Mouse (Mus musculus) CH12.LX (cell line): ENCODE results near the gene Adora1. TPM values are rescaled to one million over a fixed set of nuclear protein-coding genes. Genes with fewer than 3 reads are reported as not detected.

ENCODE experiments used
- DNase-seq: peaks from one replicate; pipeline ENCODE4 v3.0.0-alpha.2; 2013; ENCODE audit errors: extremely low read depth
- H3K27ac ChIP-seq: 2 replicates; pipeline ENCODE4 v1.5.1; 2012; ENCODE audit warnings: low read depth, mild to moderate bottlenecking, control low read depth, moderate library complexity; ENCODE audit not compliant: insufficient read depth
- H3K27me3 ChIP-seq: replicated peaks from 2 replicates; pipeline ENCODE3; 2012; ENCODE audit warnings: inconsistent platforms
- H3K36me3 ChIP-seq, 2 experiments: replicated peaks in 1 of 2; 2 replicates each; pipeline versions ENCODE3 to v1.6.1; 2012; ENCODE audit warnings: inconsistent platforms in 1 of 2, low read length in 1 of 2, mild to moderate bottlenecking in 1 of 2, mixed read lengths in 1 of 2, moderate library complexity in 1 of 2; ENCODE audit not compliant: control insufficient read depth in 1 of 2, insufficient read depth in 1 of 2
- H3K4me1 ChIP-seq, 2 experiments: 2 replicates each; pipeline ENCODE4 v1.6.1; 2012; ENCODE audit warnings: inconsistent platforms in 1 of 2, moderate library complexity in 1 of 2; ENCODE audit not compliant: insufficient read depth in 2 of 2, control insufficient read depth in 1 of 2
- H3K4me2 ChIP-seq: 2 replicates; pipeline ENCODE4 v1.6.1; 2012; ENCODE audit warnings: low read depth, mild to moderate bottlenecking, control low read depth; ENCODE audit not compliant: poor library complexity, insufficient read depth, severe bottlenecking
- H3K4me3 ChIP-seq, 3 experiments: fragments of 150-350 bp in 1 of 3; sonication (generic) in 1 of 3; replicated peaks in 1 of 3; 2 replicates each; pipeline versions ENCODE3 to v1.5.1; 2011 to 2012; ENCODE audit warnings: low read depth in 2 of 3, low read length in 2 of 3, mild to moderate bottlenecking in 2 of 3, moderate library complexity in 2 of 3, control low read depth in 1 of 3, improper control_type of control experiment in 1 of 3, inconsistent platforms in 1 of 3, mixed read lengths in 1 of 3; ENCODE audit not compliant: poor library complexity in 1 of 3
- H3K79me2 ChIP-seq: replicated peaks from 2 replicates; pipeline ENCODE4 v1.6.1; 2012; ENCODE audit warnings: mild to moderate bottlenecking, moderate library complexity; ENCODE audit not compliant: control insufficient read depth, poor library complexity, insufficient read depth, severe bottlenecking; ENCODE audit errors: extremely low read depth
- H3K9ac ChIP-seq: 2 replicates; pipeline ENCODE4 v1.6.1; 2012; ENCODE audit warnings: low read depth, mild to moderate bottlenecking, control low read depth, moderate library complexity; ENCODE audit not compliant: insufficient read depth
- H3K9me3 ChIP-seq: replicated peaks from 2 replicates; pipeline ENCODE3; 2012; ENCODE audit warnings: low read length, inconsistent platforms, mixed read lengths
- CHD1 ChIP-seq: IDR thresholded peaks from 2 replicates; pipeline ENCODE4 v1.6.1; 2012; ENCODE audit warnings: low read depth, low read length, improper control_type of control experiment, inconsistent platforms
- CHD2 ChIP-seq: IDR thresholded peaks from 2 replicates; pipeline ENCODE4 v1.6.1; 2011; ENCODE audit warnings: low read length, improper control_type of control experiment
- GABPA ChIP-seq: IDR thresholded peaks from 2 replicates; pipeline ENCODE4 v1.6.1; 2012; ENCODE audit warnings: low read depth, low read length, improper control_type of control experiment, inconsistent platforms; ENCODE audit not compliant: insufficient replicate concordance
- HCFC1 ChIP-seq: IDR thresholded peaks from 2 replicates; pipeline ENCODE4 v1.6.1; 2012; ENCODE audit warnings: low read depth, mild to moderate bottlenecking, inconsistent platforms, low read length, improper control_type of control experiment
- JUND ChIP-seq: conservative IDR thresholded peaks from 2 replicates; pipeline ENCODE4 v1.6.1; 2011; ENCODE audit warnings: low read depth, low read length, improper control_type of control experiment
- MAFK ChIP-seq: IDR thresholded peaks from 2 replicates; pipeline ENCODE4 v1.6.1; 2011; ENCODE audit warnings: low read length, improper control_type of control experiment; ENCODE audit not compliant: insufficient replicate concordance
- MAX ChIP-seq: IDR thresholded peaks from 2 replicates; pipeline ENCODE4 v1.6.1; 2011; ENCODE audit warnings: low read length, improper control_type of control experiment
- MYC ChIP-seq: IDR thresholded peaks from 2 replicates; pipeline ENCODE4 v1.6.1; 2011; ENCODE audit warnings: low read depth, mild to moderate bottlenecking, improper control_type of control experiment, low read length
- POLR2A ChIP-seq: IDR thresholded peaks from 2 replicates; pipeline ENCODE4 v1.6.1; 2011; ENCODE audit warnings: low read depth, mild to moderate bottlenecking, improper control_type of control experiment, low read length
- POLR2AphosphoS2 ChIP-seq: IDR thresholded peaks from 2 replicates; pipeline ENCODE4 v1.6.1; 2011; ENCODE audit warnings: low read depth, low read length, improper control_type of control experiment
- RAD21 ChIP-seq: IDR thresholded peaks from 2 replicates; pipeline ENCODE4 v1.6.1; 2011; ENCODE audit warnings: low read depth, mild to moderate bottlenecking, low read length, improper control_type of control experiment, moderate library complexity
- RCOR1 ChIP-seq: conservative IDR thresholded peaks from 2 replicates; pipeline ENCODE4 v1.6.1; 2012; ENCODE audit warnings: low read depth, mild to moderate bottlenecking, inconsistent platforms, low read length, improper control_type of control experiment
- TBP ChIP-seq: conservative IDR thresholded peaks from 2 replicates; pipeline ENCODE4 v1.6.1; 2011; ENCODE audit warnings: low read depth, low read length, improper control_type of control experiment
- UBTF ChIP-seq: IDR thresholded peaks from 2 replicates; pipeline ENCODE4 v1.6.1; 2012; ENCODE audit warnings: low read depth, mild to moderate bottlenecking, inconsistent platforms, low read length, improper control_type of control experiment, moderate library complexity
- USF1 ChIP-seq: IDR thresholded peaks from 2 replicates; pipeline ENCODE4 v1.6.1; 2014; ENCODE audit warnings: low read depth, mild to moderate bottlenecking, inconsistent platforms, low read length, improper control_type of control experiment
- USF2 ChIP-seq: conservative IDR thresholded peaks from 2 replicates; pipeline ENCODE4 v1.6.1; 2011; ENCODE audit warnings: low read depth, low read length, improper control_type of control experiment
- ZKSCAN1 ChIP-seq: IDR thresholded peaks from 2 replicates; pipeline ENCODE4 v1.6.1; 2012; ENCODE audit warnings: low read depth, inconsistent platforms, low read length, improper control_type of control experiment, borderline replicate concordance
- dilution Hi-C: fragments of 300-500 bp; cut with MboI; formaldehyde crosslinking; loops from 2 replicates; pipeline ENCODE4 v1.14.3; 2020; ENCODE audit warnings: low sequenced_read_pairs; ENCODE audit not compliant: extremely low pct_unique_long_range_greater_than_20kb, extremely low pct_ligation_motif_present
- in situ Hi-C: fragments of 300-500 bp; cut with MboI; formaldehyde crosslinking; loops from 3 replicates; pipeline ENCODE4 v1.14.3; 2019; ENCODE audit warnings: low sequenced_read_pairs, low pct_ligation_motif_present, low pct_unique_long_range_greater_than_20kb, mixed read lengths
- polyA plus RNA-seq: library from polyadenylated mRNA; unstranded; fragments of >175 nt; gene quantifications from 2 replicates; pipeline ENCODE4 v1.2.1, GENCODE M21; 2012; ENCODE audit warnings: low read depth; ENCODE audit not compliant: insufficient read length
- total RNA-seq, 2 experiments: library from RNA; depleted of rRNA; stranded (reverse); fragments of 300-350 nt in 1 of 2; fragments of >200 nt in 1 of 2; gene quantifications; 2 replicates each; pipeline ENCODE4 v1.2.3; 2012 to 2014

Gene Adora1
- total and polyA plus RNA-seq, 3 experiments = 0.20 TPM; not detected in 2

DNA sequence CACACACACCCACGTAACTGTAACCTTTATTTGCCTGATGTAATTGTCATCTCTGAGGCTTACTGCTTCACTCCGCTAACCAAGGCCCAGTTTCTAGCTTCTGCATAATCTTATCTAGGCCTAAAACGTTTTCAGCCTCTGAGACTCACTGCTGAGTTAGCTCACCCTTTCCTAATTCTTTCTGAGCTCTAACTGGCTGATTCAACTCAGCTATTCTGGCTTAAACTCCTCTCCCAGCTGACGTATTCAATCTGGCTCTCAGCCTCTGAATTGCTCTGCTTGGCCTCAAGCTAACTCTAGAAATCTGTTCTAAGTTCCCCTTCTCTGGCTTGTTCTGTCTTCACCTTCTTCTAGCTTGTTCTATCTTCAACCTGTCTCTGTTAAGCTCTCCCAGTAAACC is 11.4 kb upstream of the Adora1 start:
- H3K9ac ChIP-seq = no peak overlapping the region
- no peaks in the 10 kb centered on the region for H3K36me3 ChIP-seq
- no peak for DNase-seq
- no peak overlapping the region for H3K4me2 ChIP-seq
- TF ChIP-seq CHD2 = no peak
- no peak for TF ChIP-seq UBTF
- TF ChIP-seq RCOR1 = no peak
- TF ChIP-seq ZKSCAN1 = no peak
- TF ChIP-seq HCFC1 = no peak
- no peak for TF ChIP-seq GABPA
- no peak for TF ChIP-seq USF1
- TF ChIP-seq POLR2A = no peak
- no peak for TF ChIP-seq TBP
- no peak for TF ChIP-seq JUND
- TF ChIP-seq CHD1 = no peak
- no peak for TF ChIP-seq RAD21
- no peak for TF ChIP-seq MAX
- TF ChIP-seq POLR2AphosphoS2 = no peak
- no peak for TF ChIP-seq USF2
- H3K4me3 ChIP-seq = no peak overlapping the region
- no peak overlapping the region for H3K27ac ChIP-seq
- peaks cover 4% of the 10 kb centered on the region for H3K9me3 ChIP-seq
- peaks cover 5 to 42% of the 10 kb centered on the region in 2 experiments; a peak in 3 of 4 replicates for H3K4me1 ChIP-seq
- H3K27me3 ChIP-seq = no peaks in the 10 kb centered on the region
- in situ Hi-C loops = loop anchor here (10.0 kb wide), 1 partner anchor 48 kb away; no protein-coding TSS in a partner anchor
- no peaks in the 10 kb centered on the region for H3K79me2 ChIP-seq
- dilution Hi-C loops = no loop called here

GRCm38 (mm10) chr1:134245004-134245717 is 9.9 kb upstream of the Adora1 start:
- dilution Hi-C loops = no loop called here
- in situ Hi-C loops = loop anchor here (10.0 kb wide), 1 partner anchor 50 kb away; no protein-coding TSS in a partner anchor
- no peak for TF ChIP-seq MAFK
- TF ChIP-seq MYC = no peak
- H3K9ac ChIP-seq = no peak overlapping the region
- DNase-seq = no peak
- H3K36me3 ChIP-seq = no peaks in the 10 kb centered on the region
- H3K27ac ChIP-seq = no peak overlapping the region
- no peaks in the 10 kb centered on the region for H3K79me2 ChIP-seq
- peaks cover 12 to 56% of the 10 kb centered on the region in 2 experiments for H3K4me1 ChIP-seq
- no peak overlapping the region for H3K4me2 ChIP-seq
- no peaks in the 10 kb centered on the region for H3K9me3 ChIP-seq
- no peaks in the 10 kb centered on the region for H3K27me3 ChIP-seq
- no peak overlapping the region for H3K4me3 ChIP-seq
